ENCODE assay signal across 18 mouse cellular contexts in genomic region chr1:114554453-114554852, GRCm38 (mm10).
"Had no signal": no experiment of that assay in that cellular context is flagged by ENCODE, and none has a peak within 500 bp of the region (broad histone marks: within the 10 kb centered on the region; RNA-seq: fewer than 3 reads in every experiment).

No protein-coding gene starts in this region.

- ATAC-seq: liver, postnatal 0 days; lung, postnatal 0 days; midbrain, embryonic 13.5 days; midbrain, embryonic 15.5 days had no signal

- H3K4me2 ChIP-seq: lung, embryonic 15.5 days; midbrain, embryonic 11.5 days; midbrain, embryonic 13.5 days; midbrain, embryonic 15.5 days; neural tube, embryonic 12.5 days; stomach, embryonic 15.5 days had no signal

- H3K36me3 ChIP-seq: lung, embryonic 15.5 days; midbrain, embryonic 13.5 days; midbrain, embryonic 15.5 days; neural tube, embryonic 12.5 days; stomach, embryonic 15.5 days had no signal

- H3K27me3 ChIP-seq: lung, embryonic 15.5 days; megakaryocyte, embryonic 14.5 days; midbrain, embryonic 13.5 days; midbrain, embryonic 15.5 days; neural tube, embryonic 12.5 days; stomach, embryonic 15.5 days had no signal

- H3K27ac ChIP-seq: lung, embryonic 15.5 days; macrophage; midbrain, embryonic 13.5 days; midbrain, embryonic 15.5 days; neural tube, embryonic 12.5 days; stomach, embryonic 15.5 days; stomach, postnatal 0 days had no signal

- H3K9ac ChIP-seq: liver, postnatal 0 days; lung, embryonic 15.5 days; midbrain, embryonic 13.5 days; midbrain, embryonic 15.5 days; neural tube, embryonic 12.5 days; stomach, embryonic 15.5 days had no signal

- H3K9me3 ChIP-seq: lung, embryonic 15.5 days; megakaryocyte, embryonic 14.5 days; midbrain, embryonic 13.5 days; midbrain, embryonic 15.5 days; neural tube, embryonic 12.5 days; stomach, embryonic 15.5 days had no signal

- H3K4me3 ChIP-seq: lung, embryonic 15.5 days; megakaryocyte, embryonic 14.5 days; midbrain, embryonic 13.5 days; midbrain, embryonic 15.5 days; neural tube, embryonic 12.5 days; stomach, embryonic 15.5 days had no signal

- DNase-seq: liver, postnatal 0 days; lung, adult 2 months; lung, postnatal 14 days; lung, postnatal 36 days; right cerebral cortex, postnatal 14 days; thymus, adult 2 months; thymus, postnatal 25 days; thymus, postnatal 4 days had no signal

- H3K4me1 ChIP-seq: lung, embryonic 15.5 days; megakaryocyte, embryonic 14.5 days; midbrain, embryonic 13.5 days; midbrain, embryonic 15.5 days; neural tube, embryonic 12.5 days; stomach, embryonic 15.5 days had no signal
